In genomic region chr5:62790921-62791564, GRCm38 (mm10) we compare ENCODE assay signal across 27 mouse cellular contexts. TPM values are rescaled to one million over a fixed set of nuclear protein-coding genes. Genes with fewer than 3 reads are reported as not detected.
DNase-seq lines count a peak whose midpoint lies in the region; ATAC-seq lines count a peak whose summit lies in the region.
"Had no signal": no experiment of that assay in that cellular context is flagged by ENCODE, and none has a peak within 500 bp of the region (broad histone marks: within the 10 kb centered on the region; RNA-seq: fewer than 3 reads in every experiment).

No protein-coding gene starts in this region.

- DNase-seq in thymus, postnatal 0 days (ENCODE audit: low spot score) = peak; percentile 33
- no peak for DNase-seq in thymus, postnatal 4 days
- peak; percentile 75 for DNase-seq in induced T-regulatory cell, adult 2 months (ENCODE audit: low read depth)
- DNase-seq in natural killer cell, adult 2 months (ENCODE audit: low spot score in 2 of 2) = peak; percentile 54 to 64
- DNase-seq in lung, postnatal 14 days = no peak
- no peak for DNase-seq in cerebellum, postnatal 10 days
- DNase-seq: adrenal gland, adult 8-10 months; cerebellum, adult 18-20 months; cerebellum, postnatal 25 days; gastrocnemius, postnatal 36 days; heart, postnatal 36 days; kidney, adult 2 months; kidney, postnatal 14 days; liver; lung, postnatal 4 days had no signal

- peak; percentile 95 for ATAC-seq in CD4-positive, CD25-positive, alpha-beta regulatory T cell, adult 4 months
- no peak for ATAC-seq in frontal cortex, adult (ENCODE audit: low TSS enrichment)
- ATAC-seq: forebrain, embryonic 15.5 days; midbrain, embryonic 16.5 days had no signal

RNA-seq across cellular contexts. Expression of gene Dthd1, which starts 22.6 kb away (rescaled TPM):
- not detected in 2 replicates for polyA plus RNA-seq in thymus, postnatal 0 days (2015; fragmentation: Nextera tagmentation; extraction: Ambion mirVana)
- not detected for polyA plus RNA-seq in CD4-positive, CD25-positive, alpha-beta regulatory T cell, adult 4 months (2017; shearing (Covaris generic))
- polyA plus RNA-seq: forebrain, embryonic 15.5 days; heart, embryonic 15.5 days; hindbrain, embryonic 13.5 days; intestine, embryonic 14.5 days; kidney, adult 2 months; limb, embryonic 10.5 days; liver, embryonic 15.5 days; lung, embryonic 15.5 days; midbrain, embryonic 10.5 days; midbrain, embryonic 16.5 days; small intestine, adult 2 months had no signal

RNA-seq across cellular contexts. Expression of gene Arap2, which starts 25.1 kb away (rescaled TPM):
- polyA plus RNA-seq in thymus, postnatal 0 days (2015; fragmentation: Nextera tagmentation; extraction: Ambion mirVana) = 40.4 and 45.0 TPM in 2 replicates
- 10 to 100 TPM; 28.6 to 32.8 TPM for polyA plus RNA-seq in CD4-positive, CD25-positive, alpha-beta regulatory T cell, adult 4 months (2017; shearing (Covaris generic))

Comparison
In these comparisons a context has a peak if more than half of its experiments do, and no peak if none do; other contexts are left out.
1. DNase-seq: peak in thymus, postnatal 0 days (single experiment), induced T-regulatory cell, adult 2 months (single experiment) and natural killer cell, adult 2 months (2 of 2); none in thymus, postnatal 4 days (single experiment), lung, postnatal 14 days (single experiment) and cerebellum, postnatal 10 days (0 of 2).